Mouse (Mus musculus): Measurements from ENCODE around the gene Uhrf1bp1. TPM values are rescaled to one million over a fixed set of nuclear protein-coding genes. Genes with fewer than 3 reads are reported as not detected.
A peak's percentile ranks its signal among the peaks of the same experiment; 100 is the strongest.

Gene Uhrf1bp1
- total and polyA plus RNA-seq, 2 experiments, result 5.0 to 7.0 TPM

DNA sequence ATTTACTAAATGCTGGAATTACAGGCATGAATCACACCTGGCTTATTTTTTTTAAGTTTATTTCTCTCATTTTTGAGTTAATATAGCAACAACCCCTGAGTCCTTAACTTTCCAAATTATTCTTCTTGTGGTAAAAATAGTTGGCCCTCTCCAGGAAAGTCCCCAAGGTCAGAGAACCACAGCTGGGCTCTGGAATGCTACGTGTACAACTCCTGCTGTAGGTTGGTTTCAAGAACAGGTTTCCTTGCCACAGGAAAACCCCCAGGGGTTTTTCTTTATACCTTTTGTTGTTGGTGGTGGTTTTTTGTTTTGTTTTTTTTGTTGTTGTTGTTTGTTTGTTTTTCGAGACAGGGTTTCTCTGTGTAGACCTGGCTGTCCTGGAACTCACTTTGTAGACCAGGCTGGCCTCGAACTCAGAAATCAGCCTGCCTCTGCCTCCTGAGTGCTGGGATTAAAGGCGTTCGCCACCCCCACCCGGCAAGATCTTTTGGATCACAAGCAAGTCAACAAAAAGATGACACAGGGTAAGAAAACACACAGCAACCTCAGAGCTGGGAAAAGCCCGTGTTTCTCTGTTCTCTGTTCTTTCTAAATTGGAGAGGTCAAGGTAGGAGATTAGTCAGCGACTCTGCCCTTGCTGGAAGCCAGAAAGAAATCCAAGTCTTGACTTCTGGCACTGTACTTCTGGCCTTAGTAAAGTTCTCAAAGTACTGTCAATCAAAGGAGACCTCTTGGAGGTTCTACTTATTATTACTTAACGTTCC is 32.9 kb upstream of the Uhrf1bp1 start:
- WGBS, result 80% methylated on average over 9 of the region's 9 CpGs

GRCm38 (mm10) chr17:27824941-27825340 is 31.3 kb upstream of the Uhrf1bp1 start:
- peaks cover 3% of the 10 kb centered on the region; the same call in 1 of the 2 replicates for H3K79me2 ChIP-seq (ENCODE audit: control insufficient read depth, insufficient read depth, low read length)
- H3K4me3 ChIP-seq (ENCODE audit: insufficient read depth, low read depth, low read length), result no peak overlapping the region
- peaks cover 14% of the 10 kb centered on the region for H3K4me1 ChIP-seq (ENCODE audit: control insufficient read depth, insufficient read depth, low read length)
- WGBS, result 65% methylated on average over 1 of the region's 1 CpGs
- no peaks in the 10 kb centered on the region for H3K36me3 ChIP-seq (ENCODE audit: control insufficient read depth, insufficient read depth, low read length)
- no peaks in the 10 kb centered on the region for H3K27me3 ChIP-seq (ENCODE audit: control insufficient read depth, insufficient read depth, low read length)
- TF ChIP-seq CTCF (IDR thresholded peaks at IDR 0.05; ENCODE audit: low read depth, low read length) (no peak), POLR2A (IDR thresholded peaks at IDR 0.05; ENCODE audit: extremely low read depth, insufficient read depth, low read length) (no peak)
- no peak for DNase-seq (ENCODE audit: extremely low read depth, low read depth, low spot score)
- peak overlapping the region; percentile 15; the same call in 1 of the 2 replicates for H3K27ac ChIP-seq (replicated peaks; ENCODE audit: insufficient read depth, low read depth, low read length)
- no peak overlapping the region for H3K9ac ChIP-seq (ENCODE audit: low read depth, low read length)

More for the DNA sequence above, 32.9 kb upstream of the Uhrf1bp1 start:
- H3K27ac ChIP-seq (replicated peaks; ENCODE audit: insufficient read depth, low read depth, low read length), result no peak overlapping the region
- H3K27me3 ChIP-seq (ENCODE audit: control insufficient read depth, insufficient read depth, low read length), result no peaks in the 10 kb centered on the region
- peaks cover 14% of the 10 kb centered on the region; the same call in 1 of the 2 replicates for H3K79me2 ChIP-seq (ENCODE audit: control insufficient read depth, insufficient read depth, low read length)
- peaks cover 18% of the 10 kb centered on the region for H3K4me1 ChIP-seq (ENCODE audit: control insufficient read depth, insufficient read depth, low read length)
- no peak overlapping the region for H3K9ac ChIP-seq (ENCODE audit: low read depth, low read length)
- H3K36me3 ChIP-seq (ENCODE audit: control insufficient read depth, insufficient read depth, low read length), result no peaks in the 10 kb centered on the region
- DNase-seq (ENCODE audit: extremely low read depth, low read depth, low spot score), result no peak
- H3K4me3 ChIP-seq (ENCODE audit: insufficient read depth, low read depth, low read length), result no peak overlapping the region
- TF ChIP-seq CTCF (IDR thresholded peaks at IDR 0.05; ENCODE audit: low read depth, low read length), result no peak
- TF ChIP-seq POLR2A (IDR thresholded peaks at IDR 0.05; ENCODE audit: extremely low read depth, insufficient read depth, low read length), result no peak

DNA sequence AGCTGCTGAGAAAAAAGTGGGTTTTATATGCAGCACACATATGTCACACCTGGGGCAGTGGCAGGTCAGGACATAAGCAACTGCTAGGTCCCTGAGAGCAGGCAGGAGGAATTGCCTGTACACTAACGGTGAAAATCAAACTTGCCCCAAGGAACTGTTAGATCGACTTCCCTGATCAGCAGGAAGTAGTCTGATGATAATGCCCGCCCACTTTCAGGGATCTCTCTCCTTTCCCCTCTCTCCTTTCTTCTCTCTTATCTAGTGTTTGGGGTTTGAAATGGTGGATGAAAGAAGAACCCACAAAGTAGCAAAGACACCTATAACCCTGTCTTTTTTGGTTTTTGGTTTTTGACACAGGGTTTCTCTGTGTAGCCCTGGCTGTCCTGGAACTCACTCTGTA is 30.7 kb upstream of the Uhrf1bp1 start:
- Histone ChIP-seq H3K27ac (replicated peaks; ENCODE audit: insufficient read depth, low read depth, low read length) (peak overlapping the region; percentile 59), H3K79me2 (ENCODE audit: control insufficient read depth, insufficient read depth, low read length) (no peaks in the 10 kb centered on the region), H3K4me3 (ENCODE audit: insufficient read depth, low read depth, low read length) (no peak overlapping the region), H3K4me1 (ENCODE audit: control insufficient read depth, insufficient read depth, low read length) (peaks cover 14% of the 10 kb centered on the region), H3K27me3 (ENCODE audit: control insufficient read depth, insufficient read depth, low read length) (no peaks in the 10 kb centered on the region), H3K36me3 (ENCODE audit: control insufficient read depth, insufficient read depth, low read length) (no peaks in the 10 kb centered on the region), H3K9ac (ENCODE audit: low read depth, low read length) (no peak overlapping the region)
- 53% methylated on average over 3 of the region's 3 CpGs for whole genome bisulfite sequencing
- no peak for DNase-seq (ENCODE audit: extremely low read depth, low read depth, low spot score)
- no peak for TF ChIP-seq POLR2A (IDR thresholded peaks at IDR 0.05; ENCODE audit: extremely low read depth, insufficient read depth, low read length)
- TF ChIP-seq CTCF (IDR thresholded peaks at IDR 0.05; ENCODE audit: low read depth, low read length), result no peak

DNA sequence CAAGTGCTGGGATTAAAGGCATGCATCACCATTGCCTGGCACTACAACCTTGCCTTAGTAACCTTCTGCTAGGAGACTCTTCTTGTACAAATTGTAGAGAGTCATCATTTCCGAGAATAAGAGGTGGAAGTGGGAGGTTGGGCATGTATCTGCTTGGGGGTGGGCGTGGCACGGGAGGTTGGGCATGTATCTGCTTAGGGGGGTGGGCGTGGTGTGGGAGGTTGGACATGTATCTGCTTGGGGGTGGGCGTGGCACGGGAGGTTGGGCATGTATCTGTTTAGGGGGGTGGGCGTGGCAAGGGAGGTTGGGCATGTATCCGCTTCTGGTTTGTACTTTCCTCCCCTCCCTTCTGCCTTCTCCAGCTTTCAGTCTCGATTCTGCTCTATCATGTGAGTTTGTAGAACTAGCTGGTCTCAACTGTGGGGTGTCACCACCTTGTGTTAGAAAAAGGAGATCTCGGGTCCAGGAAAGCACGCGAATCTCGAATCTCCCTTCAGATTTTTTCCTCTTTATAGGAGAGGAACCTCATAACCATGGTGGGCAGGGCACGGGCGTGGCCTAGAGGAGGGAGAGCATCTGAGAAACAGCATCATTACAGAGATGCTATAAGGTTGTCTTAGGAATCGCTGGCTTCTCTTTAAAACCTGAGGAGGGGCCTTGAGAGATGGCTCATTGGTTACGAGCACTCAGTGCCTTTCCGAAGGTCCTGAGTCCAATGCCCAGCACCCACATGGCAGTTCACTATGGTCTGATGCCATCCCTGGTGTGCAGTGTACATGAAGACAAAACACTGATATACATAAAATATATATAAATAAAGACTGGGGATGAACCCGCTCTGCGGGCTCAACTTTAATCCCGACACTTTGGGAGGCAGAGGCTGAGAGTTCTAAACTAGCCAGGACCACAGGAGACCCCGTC is 30.0 kb upstream of the Uhrf1bp1 start:
- peak; percentile 42 for DNase-seq (ENCODE audit: extremely low read depth, low read depth, low spot score)
- TF ChIP-seq POLR2A (IDR thresholded peaks at IDR 0.05; ENCODE audit: extremely low read depth, insufficient read depth, low read length) (no peak), CTCF (IDR thresholded peaks at IDR 0.05; ENCODE audit: low read depth, low read length) (no peak)
- H3K27ac ChIP-seq (replicated peaks; ENCODE audit: insufficient read depth, low read depth, low read length), result peak overlapping the region; percentile 59
- H3K79me2 ChIP-seq (ENCODE audit: control insufficient read depth, insufficient read depth, low read length), result no peaks in the 10 kb centered on the region
- H3K36me3 ChIP-seq (ENCODE audit: control insufficient read depth, insufficient read depth, low read length), result no peaks in the 10 kb centered on the region
- WGBS, result 11% methylated on average over 22 of the region's 22 CpGs
- H3K4me3 ChIP-seq (ENCODE audit: insufficient read depth, low read depth, low read length), result peak overlapping the region; percentile 25; the same call in 1 of the 2 replicates
- peaks cover 13% of the 10 kb centered on the region for H3K4me1 ChIP-seq (ENCODE audit: control insufficient read depth, insufficient read depth, low read length)
- H3K27me3 ChIP-seq (ENCODE audit: control insufficient read depth, insufficient read depth, low read length), result no peaks in the 10 kb centered on the region
- no peak overlapping the region for H3K9ac ChIP-seq (ENCODE audit: low read depth, low read length)

GRCm38 (mm10) chr17:27826908-27827383 is 29.3 kb upstream of the Uhrf1bp1 start:
- Histone ChIP-seq H3K4me1 (ENCODE audit: control insufficient read depth, insufficient read depth, low read length) (peaks cover 8% of the 10 kb centered on the region), H3K36me3 (ENCODE audit: control insufficient read depth, insufficient read depth, low read length) (no peaks in the 10 kb centered on the region), H3K27ac (replicated peaks; ENCODE audit: insufficient read depth, low read depth, low read length) (peak overlapping the region; percentile 8; the same call in 1 of the 2 replicates), H3K9ac (ENCODE audit: low read depth, low read length) (no peak overlapping the region), H3K79me2 (ENCODE audit: control insufficient read depth, insufficient read depth, low read length) (no peaks in the 10 kb centered on the region), H3K4me3 (ENCODE audit: insufficient read depth, low read depth, low read length) (peak overlapping the region; percentile 13; the same call in 1 of the 2 replicates), H3K27me3 (ENCODE audit: control insufficient read depth, insufficient read depth, low read length) (no peaks in the 10 kb centered on the region)
- TF ChIP-seq CTCF (IDR thresholded peaks at IDR 0.05; ENCODE audit: low read depth, low read length) (no peak), POLR2A (IDR thresholded peaks at IDR 0.05; ENCODE audit: extremely low read depth, insufficient read depth, low read length) (no peak)
- WGBS, result 22% methylated on average over 8 of the region's 9 CpGs
- DNase-seq (ENCODE audit: extremely low read depth, low read depth, low spot score), result no peak

All from liver, adult 2 months (tissue).